Mouse (Mus musculus): Measurements from ENCODE around the gene Abcc3. TPM values are rescaled to one million over a fixed set of nuclear protein-coding genes. Genes with fewer than 3 reads are reported as not detected.
"Not testable (repeated sequence)": the region's sequence is repeated elsewhere in the genome, so short reads cannot be mapped to it uniquely, and the experiment has no call there.

Abcc3 gene
- polyA plus RNA-seq, 1 experiment from 2014 or later: 3.2 TPM

DNA sequence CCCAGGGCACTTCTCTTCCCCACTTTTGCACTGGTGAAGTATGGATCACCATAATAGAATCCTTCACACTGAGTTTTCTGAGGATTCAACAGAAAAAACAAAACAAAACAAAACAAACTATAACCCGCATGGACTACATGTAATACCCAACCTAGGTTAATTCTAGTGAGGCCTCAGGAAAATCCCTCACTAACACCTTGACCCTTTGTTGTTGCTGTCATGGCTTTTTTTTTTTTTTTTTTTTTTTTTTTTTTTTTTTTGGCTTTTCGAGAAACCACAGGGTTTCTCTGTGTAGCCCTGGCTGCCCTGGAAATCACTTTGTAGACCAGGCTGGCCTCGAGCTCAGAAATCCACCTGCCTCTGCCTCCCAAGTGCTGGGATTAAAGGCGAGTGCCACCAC, 693 bp upstream of the Abcc3 start:
- not testable (repeated sequence) for ATAC-seq (replicated peaks; ENCODE audit: low FRiP score); H3K4me1 ChIP-seq (replicated peaks; ENCODE audit: control insufficient read depth, insufficient read depth, low read length); DNase-seq (ENCODE audit: low spot score); H3K27ac ChIP-seq (ENCODE audit: low read depth, low read length); H3K4me2 ChIP-seq; H3K4me3 ChIP-seq (ENCODE audit: low read depth, low read length); H3K9me3 ChIP-seq (ENCODE audit: control insufficient read depth, low read length); H3K9ac ChIP-seq (ENCODE audit: low read depth, low read length); H3K36me3 ChIP-seq (ENCODE audit: control insufficient read depth, insufficient read depth, low read length)
- peaks cover 20% of the 10 kb centered on the region for H3K27me3 ChIP-seq (replicated peaks; ENCODE audit: control insufficient read depth, insufficient read depth, low read length)
- WGBS: 78% methylated on average over 4 of the region's 4 CpGs

DNA sequence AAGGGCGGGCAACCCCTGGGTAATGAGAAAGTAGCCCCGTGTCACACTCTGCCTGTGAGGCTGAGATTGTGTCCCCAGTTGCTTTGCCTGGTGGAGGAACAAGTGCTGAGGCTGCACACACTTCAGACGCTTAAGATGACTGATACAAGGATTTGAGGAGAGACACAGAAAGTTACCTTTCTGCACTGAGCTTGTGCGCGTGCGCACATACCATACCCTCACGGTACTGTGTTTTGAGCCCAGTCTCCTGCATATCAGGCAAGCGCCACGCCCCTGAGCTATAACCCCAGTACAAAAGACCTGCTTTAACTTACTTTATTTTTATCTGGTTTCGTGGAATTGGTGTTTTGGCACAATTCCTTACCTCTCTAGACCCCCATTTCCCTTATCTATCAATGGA, 1.1 kb downstream of the Abcc3 start:
- H3K4me1 ChIP-seq (replicated peaks; ENCODE audit: control insufficient read depth, insufficient read depth, low read length): peaks cover 3% of the 10 kb centered on the region; the same call in 1 of the 2 replicates
- ATAC-seq (replicated peaks; ENCODE audit: low FRiP score) (no peak), DNase-seq (ENCODE audit: low spot score) (no peak)
- no peak overlapping the region for H3K27ac ChIP-seq (ENCODE audit: low read depth, low read length)
- no peaks in the 10 kb centered on the region for H3K36me3 ChIP-seq (ENCODE audit: control insufficient read depth, insufficient read depth, low read length)
- H3K4me2 ChIP-seq: no peak overlapping the region
- H3K27me3 ChIP-seq (replicated peaks; ENCODE audit: control insufficient read depth, insufficient read depth, low read length): peaks cover 20% of the 10 kb centered on the region
- H3K9ac ChIP-seq (ENCODE audit: low read depth, low read length): no peak overlapping the region
- H3K9me3 ChIP-seq (ENCODE audit: control insufficient read depth, low read length): no peaks in the 10 kb centered on the region
- no peak overlapping the region for H3K4me3 ChIP-seq (ENCODE audit: low read depth, low read length)
- WGBS: 83% methylated on average over 10 of the region's 10 CpGs

DNA sequence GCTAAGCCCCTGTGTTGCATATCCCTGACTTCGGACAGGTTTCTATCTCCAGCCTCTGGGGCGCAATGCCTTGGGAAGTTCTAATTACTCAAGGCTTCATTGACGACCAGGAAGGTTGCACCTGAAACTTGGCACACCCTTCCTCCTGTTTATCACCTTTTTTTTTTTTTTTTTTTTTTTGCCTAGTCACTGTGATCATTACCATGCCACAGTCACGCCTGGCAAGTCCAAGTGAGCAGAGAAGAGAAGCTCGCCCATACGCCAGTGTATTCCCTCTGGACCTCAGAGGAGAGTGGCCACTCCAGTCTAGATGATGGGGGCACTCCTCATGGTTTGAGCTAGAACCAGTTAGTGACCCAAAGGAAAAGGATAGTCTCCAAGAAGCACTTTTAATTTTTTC, 2.0 kb downstream of the Abcc3 start:
- peaks cover 20% of the 10 kb centered on the region for H3K27me3 ChIP-seq (replicated peaks; ENCODE audit: control insufficient read depth, insufficient read depth, low read length)
- H3K4me1 ChIP-seq (replicated peaks; ENCODE audit: control insufficient read depth, insufficient read depth, low read length): peaks cover 4% of the 10 kb centered on the region; the same call in 1 of the 2 replicates
- H3K27ac ChIP-seq (ENCODE audit: low read depth, low read length): no peak overlapping the region
- no peak overlapping the region for H3K4me3 ChIP-seq (ENCODE audit: low read depth, low read length)
- WGBS: 76% methylated on average over 6 of the region's 6 CpGs
- no peak for DNase-seq (ENCODE audit: low spot score)
- H3K36me3 ChIP-seq (ENCODE audit: control insufficient read depth, insufficient read depth, low read length): no peaks in the 10 kb centered on the region
- H3K9ac ChIP-seq (ENCODE audit: low read depth, low read length): no peak overlapping the region
- no peak overlapping the region for H3K4me2 ChIP-seq
- H3K9me3 ChIP-seq (ENCODE audit: control insufficient read depth, low read length): no peaks in the 10 kb centered on the region
- ATAC-seq (replicated peaks; ENCODE audit: low FRiP score): no peak

DNA sequence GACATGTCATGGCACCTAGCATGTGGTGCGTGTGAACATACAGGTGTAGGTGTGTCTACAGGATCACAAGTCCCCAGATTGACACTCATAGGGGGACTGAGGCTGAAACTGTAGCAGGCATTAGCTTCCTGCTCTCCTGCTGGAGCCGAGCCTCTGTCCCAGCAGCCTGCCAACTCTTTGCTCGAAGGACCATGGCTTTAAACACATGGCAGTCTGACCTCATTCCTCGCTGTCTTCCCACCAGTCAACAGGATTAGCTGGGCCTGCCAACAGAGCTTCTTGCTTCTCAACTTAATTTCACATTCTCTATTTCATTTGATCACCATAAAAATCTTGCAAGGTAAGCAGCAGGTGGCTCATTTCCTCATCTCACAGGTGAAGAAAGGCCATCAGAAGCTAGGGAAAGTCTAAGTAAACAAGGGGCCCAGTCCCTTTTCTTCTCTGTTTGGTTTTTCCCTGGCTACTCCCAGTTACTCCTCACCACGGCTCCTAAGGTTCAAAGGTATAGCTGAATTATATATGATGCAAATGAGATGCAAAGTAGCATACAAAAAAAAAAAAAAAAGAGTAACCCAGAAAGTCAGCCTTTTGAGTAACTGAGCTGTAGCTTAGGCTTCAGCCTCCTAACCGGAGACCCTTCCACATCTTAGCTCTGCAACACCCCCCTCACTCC, 2.9 kb downstream of the Abcc3 start:
- peaks cover 20% of the 10 kb centered on the region for H3K27me3 ChIP-seq (replicated peaks; ENCODE audit: control insufficient read depth, insufficient read depth, low read length)
- no peak overlapping the region for H3K9ac ChIP-seq (ENCODE audit: low read depth, low read length)
- DNase-seq (ENCODE audit: low spot score) (no peak), ATAC-seq (replicated peaks; ENCODE audit: low FRiP score) (no peak)
- H3K4me1 ChIP-seq (replicated peaks; ENCODE audit: control insufficient read depth, insufficient read depth, low read length): peaks cover 6% of the 10 kb centered on the region; the same call in 1 of the 2 replicates
- no peak overlapping the region for H3K4me2 ChIP-seq
- H3K4me3 ChIP-seq (ENCODE audit: low read depth, low read length): no peak overlapping the region
- H3K36me3 ChIP-seq (ENCODE audit: control insufficient read depth, insufficient read depth, low read length): no peaks in the 10 kb centered on the region
- H3K27ac ChIP-seq (ENCODE audit: low read depth, low read length): no peak overlapping the region
- no peaks in the 10 kb centered on the region for H3K9me3 ChIP-seq (ENCODE audit: control insufficient read depth, low read length)
- WGBS: 66% methylated on average over 6 of the region's 6 CpGs

DNA sequence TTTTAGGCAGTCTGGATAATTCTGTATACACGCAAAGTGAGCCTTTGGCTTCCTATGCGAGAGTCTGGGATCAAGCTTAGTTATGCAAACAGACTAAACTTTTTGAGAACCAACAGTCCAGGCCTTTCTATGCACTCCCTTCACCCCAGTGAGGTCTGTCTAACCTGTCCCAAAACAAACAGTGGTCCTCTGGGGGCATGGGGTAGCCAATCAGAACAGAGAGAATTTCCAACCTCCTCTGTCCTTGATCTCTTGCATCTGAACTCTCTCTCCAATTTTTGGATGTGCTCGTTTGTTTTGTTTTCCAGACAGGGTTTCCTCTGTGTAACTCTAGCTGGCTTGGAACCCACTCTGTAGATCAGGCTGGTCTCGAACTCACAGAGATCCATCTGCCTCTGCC, 3.8 kb downstream of the Abcc3 start:
- no peak for ATAC-seq (replicated peaks; ENCODE audit: low FRiP score)
- H3K4me3 ChIP-seq (ENCODE audit: low read depth, low read length): no peak overlapping the region
- H3K9me3 ChIP-seq (ENCODE audit: control insufficient read depth, low read length): no peaks in the 10 kb centered on the region
- peaks cover 6% of the 10 kb centered on the region; the same call in 1 of the 2 replicates for H3K4me1 ChIP-seq (replicated peaks; ENCODE audit: control insufficient read depth, insufficient read depth, low read length)
- no peak overlapping the region for H3K9ac ChIP-seq (ENCODE audit: low read depth, low read length)
- DNase-seq (ENCODE audit: low spot score): no peak
- no peaks in the 10 kb centered on the region for H3K36me3 ChIP-seq (ENCODE audit: control insufficient read depth, insufficient read depth, low read length)
- H3K27me3 ChIP-seq (replicated peaks; ENCODE audit: control insufficient read depth, insufficient read depth, low read length): peaks cover 18% of the 10 kb centered on the region
- H3K4me2 ChIP-seq: no peak overlapping the region
- no peak overlapping the region for H3K27ac ChIP-seq (ENCODE audit: low read depth, low read length)
- WGBS: 71% methylated on average over 4 of the region's 4 CpGs

DNA sequence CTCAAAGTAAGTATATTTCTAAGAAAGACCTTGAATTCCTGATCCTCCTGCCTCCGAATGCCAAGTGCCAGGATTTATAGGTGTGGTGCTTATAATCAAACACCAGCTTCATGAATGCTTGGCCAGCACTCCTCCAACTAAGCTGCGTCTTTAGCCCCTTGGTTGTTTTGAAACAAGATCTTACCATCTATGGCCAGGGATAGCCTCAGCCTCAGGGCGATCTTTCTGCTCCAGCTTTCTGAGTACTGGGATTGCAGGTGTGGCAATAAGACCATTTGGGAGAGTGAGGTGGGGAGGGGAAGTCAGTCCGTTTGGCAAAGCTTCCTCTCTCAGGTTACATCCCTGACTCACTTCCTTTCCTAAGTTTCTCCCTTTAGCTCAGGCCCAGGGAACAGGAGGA, 5.0 kb downstream of the Abcc3 start:
- Histone ChIP-seq H3K4me3 (ENCODE audit: low read depth, low read length) (no peak overlapping the region), H3K36me3 (ENCODE audit: control insufficient read depth, insufficient read depth, low read length) (no peaks in the 10 kb centered on the region), H3K4me2 (no peak overlapping the region), H3K4me1 (replicated peaks; ENCODE audit: control insufficient read depth, insufficient read depth, low read length) (peaks cover 6% of the 10 kb centered on the region; the same call in 1 of the 2 replicates), H3K9me3 (ENCODE audit: control insufficient read depth, low read length) (no peaks in the 10 kb centered on the region), H3K27ac (ENCODE audit: low read depth, low read length) (no peak overlapping the region), H3K27me3 (replicated peaks; ENCODE audit: control insufficient read depth, insufficient read depth, low read length) (peaks cover 14% of the 10 kb centered on the region), H3K9ac (ENCODE audit: low read depth, low read length) (no peak overlapping the region)
- no peak for ATAC-seq (replicated peaks; ENCODE audit: low FRiP score)
- DNase-seq (ENCODE audit: low spot score): no peak
- 57% methylated on average over 4 of the region's 4 CpGs for WGBS

DNA sequence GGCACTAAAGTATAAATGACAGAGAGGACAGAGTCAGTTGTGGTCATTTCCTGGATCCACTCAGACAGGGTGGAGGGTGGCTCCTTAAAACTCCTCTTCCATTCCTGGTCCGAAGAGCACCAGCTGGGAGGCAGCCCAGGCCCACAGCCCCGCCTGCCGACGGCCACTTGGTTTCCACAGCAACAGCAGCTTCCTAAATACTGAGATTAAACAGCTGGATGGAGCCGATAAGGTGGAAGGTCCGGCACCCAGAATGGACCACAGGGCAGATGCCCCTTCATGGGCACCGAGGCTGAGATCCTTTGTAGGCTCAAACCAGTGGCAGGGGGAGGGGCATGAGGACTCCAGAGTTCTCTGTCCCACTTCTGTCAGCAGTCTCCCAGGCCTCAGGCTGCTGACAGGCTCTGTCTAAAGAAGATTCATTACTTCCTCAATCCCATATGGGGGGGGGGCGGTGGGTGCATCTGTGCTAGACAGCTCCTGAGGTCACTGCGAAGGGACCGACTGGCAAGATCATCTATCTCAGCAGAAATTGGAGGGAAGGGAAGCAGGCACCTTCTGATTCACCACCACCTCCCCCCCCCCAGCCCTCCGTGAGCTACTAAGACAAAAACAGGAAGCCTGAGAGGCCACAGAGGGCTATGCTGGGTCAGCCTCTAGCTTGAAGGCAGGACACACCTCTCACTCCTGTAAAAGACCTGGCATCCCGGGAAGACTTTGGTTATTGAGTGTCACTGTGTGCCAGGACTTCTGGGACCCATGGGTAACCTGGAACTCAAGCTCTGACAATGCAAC, 6.6 kb downstream of the Abcc3 start:
- H3K9ac ChIP-seq (ENCODE audit: low read depth, low read length): no peak overlapping the region
- peak; percentile 58 for DNase-seq (ENCODE audit: low spot score)
- H3K4me2 ChIP-seq: peak overlapping the region; percentile 7; the same call in 1 of the 2 replicates
- peaks cover under 1% of the 10 kb centered on the region; the same call in 1 of the 2 replicates for H3K27me3 ChIP-seq (replicated peaks; ENCODE audit: control insufficient read depth, insufficient read depth, low read length)
- WGBS: 12% methylated on average over 12 of the region's 12 CpGs
- ATAC-seq (replicated peaks; ENCODE audit: low FRiP score): peak; percentile 75
- H3K9me3 ChIP-seq (ENCODE audit: control insufficient read depth, low read length): no peaks in the 10 kb centered on the region
- no peaks in the 10 kb centered on the region for H3K36me3 ChIP-seq (ENCODE audit: control insufficient read depth, insufficient read depth, low read length)
- H3K27ac ChIP-seq (ENCODE audit: low read depth, low read length): no peak overlapping the region
- peaks cover 6% of the 10 kb centered on the region; the same call in 1 of the 2 replicates for H3K4me1 ChIP-seq (replicated peaks; ENCODE audit: control insufficient read depth, insufficient read depth, low read length)
- H3K4me3 ChIP-seq (ENCODE audit: low read depth, low read length): no peak overlapping the region

DNA sequence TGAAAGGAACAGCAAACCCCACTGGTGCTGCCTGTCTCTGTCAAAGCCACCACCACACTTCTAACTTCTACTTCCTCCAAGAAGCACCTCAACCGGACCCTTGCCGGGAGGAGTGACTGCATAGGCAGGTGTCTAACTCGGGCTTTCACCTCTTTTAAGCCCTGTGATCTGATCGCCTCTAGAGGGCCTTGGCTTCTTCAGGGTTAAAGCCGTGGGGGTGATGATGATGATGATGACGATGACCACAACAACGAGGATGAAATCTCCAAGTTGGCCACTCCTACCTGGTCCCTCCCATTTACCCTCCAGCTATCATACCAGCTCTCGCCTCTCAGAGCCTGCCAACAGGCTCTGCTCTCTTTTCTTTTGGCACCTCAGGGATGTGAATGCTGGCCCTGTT, 13.1 kb downstream of the Abcc3 start:
- H3K4me2 ChIP-seq: no peak overlapping the region
- no peaks in the 10 kb centered on the region for H3K36me3 ChIP-seq (ENCODE audit: control insufficient read depth, insufficient read depth, low read length)
- H3K9ac ChIP-seq (ENCODE audit: low read depth, low read length): no peak overlapping the region
- H3K4me3 ChIP-seq (ENCODE audit: low read depth, low read length): no peak overlapping the region
- no peaks in the 10 kb centered on the region for H3K9me3 ChIP-seq (ENCODE audit: control insufficient read depth, low read length)
- no peak for ATAC-seq (replicated peaks; ENCODE audit: low FRiP score)
- 62% methylated on average over 8 of the region's 8 CpGs for WGBS
- no peak overlapping the region for H3K27ac ChIP-seq (ENCODE audit: low read depth, low read length)
- H3K4me1 ChIP-seq (replicated peaks; ENCODE audit: control insufficient read depth, insufficient read depth, low read length): no peaks in the 10 kb centered on the region
- no peak for DNase-seq (ENCODE audit: low spot score)
- no peaks in the 10 kb centered on the region for H3K27me3 ChIP-seq (replicated peaks; ENCODE audit: control insufficient read depth, insufficient read depth, low read length)

Measured in liver, embryonic 11.5 days (tissue).